Mouse (Mus musculus) intestine, postnatal 0 days (tissue): ENCODE results near the gene Olfr56. TPM values are rescaled to one million over a fixed set of nuclear protein-coding genes. Genes with fewer than 3 reads are reported as not detected.
"Not testable (repeated sequence)": the region's sequence is repeated elsewhere in the genome, so short reads cannot be mapped to it uniquely, and the experiment has no call there.

Experiments
- ATAC-seq: fragments of 200-750 bp; cut with Nextera tagmentation; 2 replicates; pipeline ENCODE4 v1.8.0; 2017; ENCODE audit warnings: mild to moderate bottlenecking, moderate TSS enrichment, moderate library complexity
- H3K27ac ChIP-seq: fragments of 300-500 bp; sonication (generic); 2 replicates; pipeline ENCODE4 v1.5.1; 2014; ENCODE audit warnings: mild to moderate bottlenecking, low read depth, low read length, moderate library complexity
- H3K27me3 ChIP-seq: fragments of 300-500 bp; sonication (generic); replicated peaks from 2 replicates; pipeline ENCODE4 v1.6.1; 2014; ENCODE audit warnings: low read length, mixed read lengths; ENCODE audit not compliant: control insufficient read depth, insufficient read depth
- H3K36me3 ChIP-seq: fragments of 300-500 bp; sonication (generic); 2 replicates; pipeline ENCODE4 v1.6.1; 2014; ENCODE audit warnings: mild to moderate bottlenecking, moderate library complexity; ENCODE audit not compliant: control insufficient read depth, insufficient read depth
- H3K4me1 ChIP-seq: fragments of 300-500 bp; sonication (generic); replicated peaks from 2 replicates; pipeline ENCODE4 v1.6.1; 2014; ENCODE audit warnings: antibody characterized with exemption, low read length, mixed read lengths; ENCODE audit not compliant: control insufficient read depth, insufficient read depth
- H3K4me2 ChIP-seq: fragments of 300-500 bp; sonication (generic); replicated peaks from 2 replicates; pipeline ENCODE4 v1.6.1; 2014; ENCODE audit warnings: low read depth, mild to moderate bottlenecking, moderate library complexity
- H3K4me3 ChIP-seq: fragments of 300-500 bp; sonication (generic); 2 replicates; pipeline ENCODE4 v1.5.1; 2014; ENCODE audit warnings: low read depth, low read length
- H3K9ac ChIP-seq: fragments of 300-500 bp; sonication (generic); 2 replicates; pipeline ENCODE4 v1.6.1; 2014; ENCODE audit warnings: mild to moderate bottlenecking, low read depth, low read length
- H3K9me3 ChIP-seq: fragments of 300-500 bp; sonication (generic); 2 replicates; pipeline ENCODE4 v1.6.1; 2016; ENCODE audit warnings: mixed run types; ENCODE audit not compliant: control insufficient read depth
- CTCF ChIP-seq: sonication (generic); IDR thresholded peaks from 2 replicates; pipeline ENCODE4 v1.5.1; 2016; ENCODE audit warnings: low read depth, mild to moderate bottlenecking, control low read depth, antibody characterized with exemption, moderate library complexity
- WGBS: fragments of 180-500 bp; shearing (Covaris S2); extraction: QIAGEN DNeasy Blood & Tissue Kit; methylation state at CpG from one replicate; pipeline ENCODE4 v1.1.7; 2014; 5-methylcytosine and 5-hydroxymethylcytosine counted together
- polyA plus RNA-seq: library from polyadenylated mRNA; unstranded; fragments of >200 nt; fragmentation: Nextera tagmentation; extraction: Ambion mirVana; gene quantifications from 2 replicates; pipeline ENCODE4 v1.2.1, GENCODE M21; 2015

The Olfr56 gene
- polyA plus RNA-seq, 1 experiment from 2014 or later = 0.30 TPM

DNA sequence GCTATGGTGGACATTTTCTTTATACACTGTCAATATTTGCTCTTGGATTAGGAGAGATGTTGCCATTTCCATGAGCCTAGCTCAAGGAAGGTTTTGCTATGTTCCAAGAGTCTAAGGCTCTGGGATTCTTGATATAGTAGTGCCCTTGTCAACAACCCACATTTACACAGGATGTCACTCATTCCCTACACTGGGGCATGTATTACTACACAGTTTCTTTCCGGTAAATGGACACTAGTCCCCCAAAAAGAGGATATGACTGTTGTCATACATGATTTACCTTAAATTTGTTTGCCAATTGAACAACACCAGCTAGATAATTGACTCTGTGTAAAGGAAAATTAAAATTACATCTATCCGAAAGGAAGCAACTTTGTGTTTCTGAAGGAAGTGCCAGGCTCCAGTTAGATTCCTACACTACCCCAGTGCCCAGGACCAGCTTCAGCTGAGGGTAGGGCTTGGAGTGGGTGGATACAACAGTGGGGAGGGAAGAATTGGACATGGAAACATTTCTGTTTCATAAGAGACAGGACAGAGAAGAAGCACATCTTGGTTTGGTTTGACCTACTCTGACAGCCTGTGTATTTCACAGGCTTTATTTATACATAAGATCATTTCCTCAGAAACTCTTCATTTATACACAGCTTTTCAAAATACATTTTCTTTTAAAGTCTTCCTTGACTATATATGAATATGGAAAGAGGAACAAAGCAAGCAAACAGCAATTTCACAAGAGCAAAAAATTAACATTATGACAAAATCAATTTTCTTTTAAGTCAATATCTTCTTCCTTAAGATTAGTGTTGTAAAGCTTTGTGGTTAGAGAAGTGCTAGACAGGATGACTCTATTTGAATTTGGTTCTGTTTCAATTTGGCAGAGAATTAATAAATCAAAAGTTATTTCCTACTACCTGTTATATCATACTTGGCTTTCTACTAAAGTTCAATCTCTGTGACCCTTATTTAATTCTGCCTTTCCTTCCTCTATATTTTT, 178.4 kb downstream of the Olfr56 start:
- ATAC-seq = no peak
- Histone ChIP-seq H3K9ac (no peak overlapping the region), H3K9me3 (no peaks in the 10 kb centered on the region), H3K27me3 (no peaks in the 10 kb centered on the region), H3K27ac (no peak overlapping the region), H3K4me2 (no peak overlapping the region), H3K4me3 (no peak overlapping the region), H3K36me3 (no peaks in the 10 kb centered on the region), H3K4me1 (no peaks in the 10 kb centered on the region)
- no peak for TF ChIP-seq CTCF
- 78% methylated on average over 2 of the region's 2 CpGs for WGBS

DNA sequence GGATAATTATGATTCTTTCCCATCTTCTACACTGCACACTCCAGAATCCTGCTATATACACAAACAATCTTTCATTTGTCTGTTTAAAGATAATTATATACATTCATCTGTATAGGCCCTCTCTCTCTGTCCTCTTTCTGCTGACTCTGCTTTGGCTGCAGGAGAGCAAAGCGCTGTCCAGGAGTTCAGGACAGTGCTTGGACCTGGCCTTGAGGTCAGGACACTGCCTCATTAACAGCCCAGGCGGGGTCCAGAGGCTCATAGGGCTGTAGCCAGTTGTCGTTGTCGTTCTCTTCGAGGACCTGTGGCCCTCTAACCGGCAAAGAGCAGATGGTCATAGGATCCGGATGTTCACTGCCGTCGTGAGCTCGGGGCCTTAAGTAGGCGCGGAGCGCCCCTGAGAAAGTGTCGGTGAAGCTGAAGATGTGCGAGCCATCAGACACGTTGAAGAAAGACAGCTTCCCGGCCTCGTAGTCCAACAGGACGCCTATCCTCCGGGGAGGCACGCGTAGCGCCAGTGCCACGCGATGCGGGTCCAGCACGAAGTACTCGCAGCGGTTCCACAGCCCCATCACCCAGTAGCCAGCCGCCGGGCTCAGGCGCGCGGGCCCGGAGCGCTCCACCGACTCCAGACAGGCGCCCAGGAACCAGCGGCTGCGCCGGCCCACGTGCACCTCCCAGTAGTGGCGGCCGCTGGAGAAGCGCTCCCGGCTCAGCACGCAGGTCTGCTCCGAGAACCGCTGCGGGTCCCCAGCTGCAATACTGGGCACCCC, 190.3 kb downstream of the Olfr56 start:
- WGBS = 7% methylated on average over 50 of the region's 50 CpGs
- no peak for ATAC-seq
- Histone ChIP-seq H3K9me3 (no peaks in the 10 kb centered on the region; the same call in 1 of the 2 replicates), H3K27ac (no peak overlapping the region), H3K9ac (no peak overlapping the region), H3K27me3 (peaks cover 12% of the 10 kb centered on the region; the same call in 1 of the 2 replicates), H3K4me1 (peaks cover 5% of the 10 kb centered on the region; the same call in 1 of the 2 replicates), H3K36me3 (no peaks in the 10 kb centered on the region), H3K4me3 (peak overlapping the region; percentile 32), H3K4me2 (peak overlapping the region; percentile 63)
- TF ChIP-seq CTCF = 0 out of 2 replicates have a peak, but pooled peaks have one; percentile 1

DNA sequence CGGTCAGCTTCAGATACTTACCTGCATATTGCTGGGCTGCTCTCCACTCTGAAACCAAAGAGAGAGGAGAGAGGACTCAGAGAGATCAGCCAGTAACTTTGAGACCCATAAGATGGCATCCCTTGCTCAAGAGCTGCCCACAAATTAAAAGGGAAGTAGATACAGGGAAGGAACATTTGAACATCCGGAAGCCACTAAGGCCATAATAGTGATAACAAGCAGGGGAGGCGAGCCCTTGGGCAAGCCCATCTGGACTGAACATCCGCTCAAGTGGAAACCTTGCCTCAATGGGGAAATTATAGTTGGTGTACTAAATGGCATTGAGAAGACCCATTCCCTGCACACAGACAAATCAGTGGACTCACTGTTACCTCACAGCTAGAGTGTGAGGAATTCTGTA, 191.9 kb downstream of the Olfr56 start:
- no peak overlapping the region for H3K27ac ChIP-seq
- no peak overlapping the region for H3K9ac ChIP-seq
- WGBS = 89% methylated on average over 4 of the region's 4 CpGs
- no peak for ATAC-seq
- H3K4me1 ChIP-seq = peaks cover 5% of the 10 kb centered on the region; the same call in 1 of the 2 replicates
- no peaks in the 10 kb centered on the region; the same call in 1 of the 2 replicates for H3K9me3 ChIP-seq
- no peak overlapping the region for H3K4me3 ChIP-seq
- H3K27me3 ChIP-seq = peaks cover 12% of the 10 kb centered on the region; the same call in 1 of the 2 replicates
- H3K36me3 ChIP-seq = no peaks in the 10 kb centered on the region
- TF ChIP-seq CTCF = no peak
- no peak overlapping the region for H3K4me2 ChIP-seq

DNA sequence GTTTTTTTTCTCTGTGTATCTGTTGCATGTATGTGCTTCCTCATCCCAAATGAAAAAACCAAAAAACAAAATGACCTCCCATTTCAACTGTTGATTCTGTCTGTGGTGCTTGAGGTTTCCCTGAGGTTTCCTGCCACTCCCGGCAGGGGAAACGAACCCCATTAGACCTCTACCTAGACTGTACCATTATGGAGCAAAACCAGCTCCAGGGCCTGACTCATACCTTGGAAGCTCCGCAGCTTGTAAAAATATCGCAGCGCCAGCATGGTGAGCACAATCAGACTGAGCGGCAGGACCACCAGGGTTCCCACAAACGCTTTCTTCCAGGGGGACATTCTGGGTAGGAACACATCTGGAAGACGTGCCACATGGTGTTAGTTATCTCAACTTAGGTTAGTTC, 196.7 kb downstream of the Olfr56 start:
- Histone ChIP-seq H3K9me3 (no peaks in the 10 kb centered on the region), H3K27ac (no peak overlapping the region), H3K27me3 (no peaks in the 10 kb centered on the region; the same call in 1 of the 2 replicates), H3K36me3 (no peaks in the 10 kb centered on the region), H3K4me1 (no peaks in the 10 kb centered on the region), H3K4me3 (no peak overlapping the region), H3K9ac (no peak overlapping the region), H3K4me2 (no peak overlapping the region)
- ATAC-seq = no peak
- 85% methylated on average over 8 of the region's 8 CpGs for WGBS
- no peak for TF ChIP-seq CTCF

DNA sequence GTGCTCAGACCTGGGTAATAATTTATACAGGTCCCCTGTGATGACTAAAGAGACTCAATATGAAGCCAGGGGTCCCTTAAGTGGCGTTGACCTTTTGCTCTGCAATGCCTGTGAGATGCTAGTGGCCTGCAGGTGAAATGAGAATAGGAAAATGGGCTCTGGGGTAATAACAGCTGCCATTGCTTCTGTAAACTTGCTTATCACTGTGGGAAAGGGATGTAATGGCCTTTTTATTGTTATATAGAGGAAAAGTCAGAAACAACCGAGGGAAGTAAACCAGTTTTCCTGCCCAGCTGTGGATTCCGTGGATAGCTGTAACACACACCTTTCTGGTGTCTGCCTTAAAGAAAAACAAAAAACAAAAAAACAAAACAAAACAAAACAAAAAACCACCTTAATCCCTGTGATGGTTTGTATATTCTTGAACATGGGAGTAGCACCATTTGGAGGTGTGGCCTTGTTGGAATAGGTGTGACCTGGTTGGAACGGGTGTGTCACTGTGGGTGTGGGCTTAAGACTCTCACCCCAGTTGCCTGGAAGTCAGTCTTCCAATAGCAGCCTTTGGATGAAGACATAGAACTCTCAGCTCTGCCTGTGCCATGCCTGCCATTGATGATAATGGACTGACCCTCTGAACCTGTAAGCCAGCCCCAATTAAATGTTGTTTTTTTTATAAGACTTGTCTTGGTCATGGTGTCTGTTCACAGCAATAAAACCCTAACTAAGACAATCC, 197.5 kb downstream of the Olfr56 start:
- not testable (repeated sequence) for H3K27me3 ChIP-seq, H3K9ac ChIP-seq, H3K9me3 ChIP-seq, H3K4me2 ChIP-seq, H3K4me3 ChIP-seq, H3K27ac ChIP-seq, H3K4me1 ChIP-seq, H3K36me3 ChIP-seq
- 39% methylated on average over 4 of the region's 4 CpGs for WGBS
- ATAC-seq = peak; percentile 77
